Mouse (Mus musculus): Measurements from ENCODE around the gene Alg11. TPM values are rescaled to one million over a fixed set of nuclear protein-coding genes. Genes with fewer than 3 reads are reported as not detected.
A peak's percentile ranks its signal among the peaks of the same experiment; 100 is the strongest.

The Alg11 gene
- total and polyA plus RNA-seq, 3 experiments = 10.9 to 14.3 (median 13.7) TPM

- Histone ChIP-seq H3K4me1 (ENCODE audit: control insufficient read depth in 1 of 2, insufficient read depth in 2 of 2) (peaks cover 3 to 19% of the 10 kb centered on the region in 2 experiments), H3K9me3 (replicated peaks; ENCODE audit: low read length) (no peaks in the 10 kb centered on the region), H3K27me3 (replicated peaks) (peaks cover 54% of the 10 kb centered on the region), H3K4me3 (replicated peaks in 1 of 3; ENCODE audit: low read depth in 2 of 3, low read length in 2 of 3, poor library complexity in 1 of 3) (no peak overlapping the region), H3K27ac (ENCODE audit: insufficient read depth, low read depth) (no peak overlapping the region), H3K36me3 (replicated peaks in 1 of 2; ENCODE audit: control insufficient read depth in 1 of 2, insufficient read depth in 1 of 2, low read length in 1 of 2) (peaks cover 0 to 21% of the 10 kb centered on the region in 2 experiments), H3K9ac (ENCODE audit: insufficient read depth, low read depth) (0 out of 2 replicates have a peak overlapping the region, but pooled peaks have one; percentile 34), H3K79me2 (replicated peaks; ENCODE audit: control insufficient read depth, extremely low read depth, insufficient read depth, poor library complexity, severe bottlenecking) (peaks cover 8% of the 10 kb centered on the region; the same call in 1 of the 2 replicates), H3K4me2 (ENCODE audit: insufficient read depth, low read depth, poor library complexity, severe bottlenecking) (peak overlapping the region; percentile 80)
- dilution Hi-C loops (cut with MboI; ENCODE audit: extremely low pct_ligation_motif_present, extremely low pct_unique_long_range_greater_than_20kb, low sequenced_read_pairs) (no loop called here), in situ Hi-C loops (cut with MboI; ENCODE audit: low pct_ligation_motif_present, low pct_unique_long_range_greater_than_20kb, low sequenced_read_pairs) (no loop called here)
- TF ChIP-seq IRF4 (IDR thresholded peaks at IDR 0.05; ENCODE audit: low read depth, low read length) (no peak), POLR2AphosphoS2 (IDR thresholded peaks at IDR 0.05; ENCODE audit: low read depth, low read length) (no peak), ZKSCAN1 (IDR thresholded peaks at IDR 0.05; ENCODE audit: borderline replicate concordance, low read depth, low read length) (no peak), KAT2A (IDR thresholded peaks at IDR 0.05; ENCODE audit: insufficient replicate concordance, low read length) (no peak), ZMIZ1 (IDR thresholded peaks at IDR 0.05; ENCODE audit: low read depth, low read length) (no peak), NRF1 (IDR thresholded peaks at IDR 0.05; ENCODE audit: low read depth, low read length) (no peak), RAD21 (IDR thresholded peaks at IDR 0.05; ENCODE audit: low read depth, low read length) (no peak), EP300 (IDR thresholded peaks at IDR 0.05; ENCODE audit: low read length) (no peak), UBTF (IDR thresholded peaks at IDR 0.05; ENCODE audit: low read depth, low read length) (no peak), ZNF384 (IDR thresholded peaks at IDR 0.05; ENCODE audit: low read depth, low read length) (no peak), POLR2A (IDR thresholded peaks at IDR 0.05; ENCODE audit: low read depth, low read length) (no peak), BHLHE40 (IDR thresholded peaks at IDR 0.05; ENCODE audit: low read depth, low read length) (no peak)
- DNase-seq (ENCODE audit: extremely low read depth) = no peak
Measured at GRCm38 (mm10) chr8:22059153-22059738, 1.3 kb upstream of the Alg11 start.

DNA sequence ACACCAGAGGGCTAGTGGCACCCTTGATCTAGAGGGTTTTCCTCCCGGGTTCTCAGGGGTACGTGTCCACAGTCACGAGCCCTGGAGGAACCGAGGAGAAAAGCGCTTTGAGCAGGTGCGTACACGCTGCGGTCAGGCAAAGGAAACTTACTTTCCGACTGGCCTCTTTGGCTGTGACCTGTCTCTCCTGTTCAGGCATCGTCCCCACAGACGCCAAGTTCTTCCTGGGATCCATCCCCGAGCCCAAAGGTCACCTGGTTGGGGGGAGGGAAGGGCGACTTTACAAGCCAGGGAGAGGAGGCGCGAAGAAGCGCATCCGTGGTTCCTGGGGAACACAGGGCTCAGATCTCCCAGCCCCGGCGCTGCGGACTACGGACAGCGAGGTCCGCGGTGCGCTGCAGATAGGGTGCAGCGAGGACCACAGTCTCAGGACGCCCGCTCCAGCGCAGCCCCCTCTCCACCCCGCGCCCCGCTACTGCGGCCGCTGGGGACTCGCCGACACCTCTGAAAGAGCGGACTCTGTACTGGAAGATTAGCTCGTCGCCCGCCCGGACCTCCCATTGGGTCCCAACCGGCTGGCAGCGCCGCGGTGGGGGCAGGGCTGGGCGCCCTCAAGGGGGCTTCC lies 588 bp upstream of the Alg11 start, which contains the start of gene Atp7b:
TSS of gene Atp7b (minus strand) at position 485 of the 625 bp plus-strand sequence.
- H3K4me1 ChIP-seq (ENCODE audit: control insufficient read depth in 1 of 2, insufficient read depth in 2 of 2) = peaks cover 3 to 19% of the 10 kb centered on the region in 2 experiments
- dilution Hi-C loops (cut with MboI; ENCODE audit: extremely low pct_ligation_motif_present, extremely low pct_unique_long_range_greater_than_20kb, low sequenced_read_pairs) (no loop called here), in situ Hi-C loops (cut with MboI; ENCODE audit: low pct_ligation_motif_present, low pct_unique_long_range_greater_than_20kb, low sequenced_read_pairs) (no loop called here)
- peak within 1 kb of the TSS; percentile 86 for H3K4me2 ChIP-seq (ENCODE audit: insufficient read depth, low read depth, poor library complexity, severe bottlenecking)
- no peak within 1 kb of the TSS for H3K27ac ChIP-seq (ENCODE audit: insufficient read depth, low read depth)
- H3K36me3 ChIP-seq (replicated peaks in 1 of 2; ENCODE audit: control insufficient read depth in 1 of 2, insufficient read depth in 1 of 2, low read length in 1 of 2) = peaks cover 4 to 26% of the 10 kb centered on the region in 2 experiments
- peak within 1 kb of the TSS; percentile 66 for H3K9ac ChIP-seq (ENCODE audit: insufficient read depth, low read depth)
- peak within 1 kb of the TSS; percentile 73 to 99 (median 82) for H3K4me3 ChIP-seq (replicated peaks in 1 of 3; ENCODE audit: low read depth in 2 of 3, low read length in 2 of 3, poor library complexity in 1 of 3)
- H3K79me2 ChIP-seq (replicated peaks; ENCODE audit: control insufficient read depth, extremely low read depth, insufficient read depth, poor library complexity, severe bottlenecking) = peaks cover 8% of the 10 kb centered on the region; the same call in 1 of the 2 replicates
- H3K9me3 ChIP-seq (replicated peaks; ENCODE audit: low read length) = peaks cover under 1% of the 10 kb centered on the region
- peaks cover 51% of the 10 kb centered on the region for H3K27me3 ChIP-seq (replicated peaks)
- peak; percentile 43 for DNase-seq (ENCODE audit: extremely low read depth)
- no peak for TF ChIP-seq JUND (conservative IDR thresholded peaks at IDR 0.05; ENCODE audit: low read depth, low read length)
- no peak for TF ChIP-seq ZC3H11A (IDR thresholded peaks at IDR 0.05; ENCODE audit: low read depth, low read length)
- TF ChIP-seq BHLHE40 (IDR thresholded peaks at IDR 0.05; ENCODE audit: low read depth, low read length) = peak; percentile 89
- TF ChIP-seq NRF1 (IDR thresholded peaks at IDR 0.05; ENCODE audit: low read depth, low read length) = no peak
- 0 out of 2 replicates have a peak, but pooled peaks have one; percentile 25 for TF ChIP-seq UBTF (IDR thresholded peaks at IDR 0.05; ENCODE audit: low read depth, low read length)
- no peak; the same call in 1 of the 2 replicates for TF ChIP-seq USF1 (IDR thresholded peaks at IDR 0.05; ENCODE audit: low read depth, low read length)
- no peak for TF ChIP-seq PAX5 (IDR thresholded peaks at IDR 0.05; ENCODE audit: low read length)
- peak; percentile 88 for TF ChIP-seq EP300 (IDR thresholded peaks at IDR 0.05; ENCODE audit: low read length)
- 0 out of 2 replicates have a peak, but pooled peaks have one; percentile 18 for TF ChIP-seq MYC (IDR thresholded peaks at IDR 0.05; ENCODE audit: low read depth, low read length)
- peak; percentile 81 for TF ChIP-seq TCF12 (IDR thresholded peaks at IDR 0.05; ENCODE audit: low read depth, low read length)
- TF ChIP-seq MAFK (IDR thresholded peaks at IDR 0.05; ENCODE audit: insufficient replicate concordance, low read length) = no peak
- TF ChIP-seq CHD2 (IDR thresholded peaks at IDR 0.05; ENCODE audit: low read length) = peak; percentile 18; the same call in 1 of the 2 replicates
- TF ChIP-seq ZMIZ1 (IDR thresholded peaks at IDR 0.05; ENCODE audit: low read depth, low read length) = no peak
- TF ChIP-seq ETS1 (conservative IDR thresholded peaks at IDR 0.05; ENCODE audit: low read depth, low read length) = 0 out of 2 replicates have a peak, but pooled peaks have one; percentile 27
- TF ChIP-seq IRF4 (IDR thresholded peaks at IDR 0.05; ENCODE audit: low read depth, low read length) = peak; percentile 34
- TF ChIP-seq ELF1 (IDR thresholded peaks at IDR 0.05; ENCODE audit: low read depth, low read length) = no peak
- no peak for TF ChIP-seq POLR2AphosphoS2 (IDR thresholded peaks at IDR 0.05; ENCODE audit: low read depth, low read length)
- TF ChIP-seq E2F4 (IDR thresholded peaks at IDR 0.05; ENCODE audit: insufficient replicate concordance, low read depth, low read length) = no peak
- TF ChIP-seq KAT2A (IDR thresholded peaks at IDR 0.05; ENCODE audit: insufficient replicate concordance, low read length) = no peak
- TF ChIP-seq SIN3A (IDR thresholded peaks at IDR 0.05; ENCODE audit: low read length) = no peak
- no peak for TF ChIP-seq POLR2A (IDR thresholded peaks at IDR 0.05; ENCODE audit: low read depth, low read length)
- no peak for TF ChIP-seq ZKSCAN1 (IDR thresholded peaks at IDR 0.05; ENCODE audit: borderline replicate concordance, low read depth, low read length)
- no peak for TF ChIP-seq USF2 (conservative IDR thresholded peaks at IDR 0.05; ENCODE audit: low read depth, low read length)
- TF ChIP-seq MXI1 (IDR thresholded peaks at IDR 0.05; ENCODE audit: low read depth, low read length) = no peak
- no peak for TF ChIP-seq RCOR1 (conservative IDR thresholded peaks at IDR 0.05; ENCODE audit: low read depth, low read length)
- TF ChIP-seq TBP (conservative IDR thresholded peaks at IDR 0.05; ENCODE audit: low read depth, low read length) = no peak
